Mouse (Mus musculus) neural tube, embryonic 11.5 days (tissue): ENCODE results near the gene Csf2. TPM values are rescaled to one million over a fixed set of nuclear protein-coding genes. Genes with fewer than 3 reads are reported as not detected.

Source experiments
- ATAC-seq: fragments of 200-750 bp; cut with Nextera tagmentation; 2 replicates; pipeline ENCODE4 v1.8.0; 2017; ENCODE audit warnings: moderate number of reproducible peaks, mild to moderate bottlenecking, moderate TSS enrichment, moderate library complexity; ENCODE audit not compliant: insufficient read depth, low FRiP score, low TSS enrichment
- DNase-seq: peaks from one replicate; pipeline ENCODE4 v3.0.0-alpha.2; 2015; ENCODE audit warnings: low spot score
- H3K27ac ChIP-seq: fragments of 300-500 bp; sonication (generic); 2 replicates; pipeline ENCODE4 v1.5.1; 2014; ENCODE audit warnings: low read depth, mild to moderate bottlenecking, low read length
- H3K27me3 ChIP-seq: fragments of 300-500 bp; sonication (generic); 2 replicates; pipeline ENCODE4 v1.6.1; 2014; ENCODE audit warnings: mild to moderate bottlenecking, low read length, mixed read lengths; ENCODE audit not compliant: control insufficient read depth, insufficient read depth
- H3K36me3 ChIP-seq: fragments of 300-500 bp; sonication (generic); 2 replicates; pipeline ENCODE4 v1.6.1; 2014; ENCODE audit warnings: mild to moderate bottlenecking, low read length, moderate library complexity, mixed read lengths; ENCODE audit not compliant: control insufficient read depth, insufficient read depth
- H3K4me1 ChIP-seq: fragments of 300-500 bp; sonication (generic); 2 replicates; pipeline ENCODE4 v1.6.1; 2014; ENCODE audit warnings: low read length, mixed read lengths; ENCODE audit not compliant: control insufficient read depth, insufficient read depth
- H3K4me2 ChIP-seq: fragments of 300-500 bp; sonication (generic); 2 replicates; pipeline ENCODE4 v1.6.1; 2014; ENCODE audit warnings: low read depth, mild to moderate bottlenecking, moderate library complexity
- H3K4me3 ChIP-seq: fragments of 300-500 bp; sonication (generic); 2 replicates; pipeline ENCODE4 v1.5.1; 2014; ENCODE audit warnings: low read depth, low read length
- H3K9ac ChIP-seq: fragments of 300-500 bp; sonication (generic); 2 replicates; pipeline ENCODE4 v1.6.1; 2014; ENCODE audit warnings: mild to moderate bottlenecking, low read length
- H3K9me3 ChIP-seq: fragments of 300-500 bp; sonication (generic); 2 replicates; pipeline ENCODE4 v1.6.1; 2016; ENCODE audit warnings: low read length; ENCODE audit not compliant: control insufficient read depth
- WGBS: fragments of 180-500 bp; shearing (Covaris S2); extraction: QIAGEN DNeasy Blood & Tissue Kit; methylation state at CpG from one replicate; pipeline ENCODE4 v1.1.7; 2014; 5-methylcytosine and 5-hydroxymethylcytosine counted together
- polyA plus RNA-seq: library from polyadenylated mRNA; unstranded; fragments of >200 nt; fragmentation: Nextera tagmentation; extraction: Ambion mirVana; gene quantifications from 2 replicates; pipeline ENCODE4 v1.2.1, GENCODE M21; 2014

Csf2 gene
- polyA plus RNA-seq, 1 experiment from 2014 or later, result not detected

DNA sequence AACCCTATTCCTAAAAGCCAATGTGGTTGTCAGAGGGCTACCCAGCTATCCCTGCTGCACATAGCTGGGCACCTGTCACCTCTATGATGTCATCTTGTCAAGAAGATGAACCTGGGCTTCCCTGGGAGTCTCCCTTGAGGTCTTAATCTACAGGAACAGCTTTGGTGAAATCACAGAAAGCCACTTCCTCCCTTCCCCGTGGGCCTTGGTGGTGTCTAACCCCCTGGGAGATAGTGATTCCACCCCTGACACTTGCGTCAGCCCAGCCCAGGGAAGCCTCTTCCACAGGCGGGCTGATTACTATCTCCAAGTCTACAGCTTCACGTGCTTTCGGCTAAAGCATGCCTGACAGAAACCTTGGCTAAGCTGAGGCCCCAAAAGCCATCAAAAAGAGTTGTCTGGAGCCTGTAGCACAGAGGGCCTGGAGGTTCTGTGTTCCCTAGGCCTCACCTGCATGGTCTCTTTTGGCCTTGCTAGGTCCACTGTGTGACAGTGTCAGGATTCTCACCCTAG lies 22.0 kb upstream of the Csf2 start:
- no peak overlapping the region for H3K4me2 ChIP-seq
- no peaks in the 10 kb centered on the region for H3K36me3 ChIP-seq
- H3K4me1 ChIP-seq, result no peaks in the 10 kb centered on the region
- H3K27ac ChIP-seq, result no peak overlapping the region
- no peak overlapping the region for H3K4me3 ChIP-seq
- H3K9me3 ChIP-seq, result no peaks in the 10 kb centered on the region
- 84% methylated on average over 5 of the region's 5 CpGs for WGBS
- ATAC-seq (no peak), DNase-seq (no peak)
- no peaks in the 10 kb centered on the region for H3K27me3 ChIP-seq
- H3K9ac ChIP-seq, result no peak overlapping the region

DNA sequence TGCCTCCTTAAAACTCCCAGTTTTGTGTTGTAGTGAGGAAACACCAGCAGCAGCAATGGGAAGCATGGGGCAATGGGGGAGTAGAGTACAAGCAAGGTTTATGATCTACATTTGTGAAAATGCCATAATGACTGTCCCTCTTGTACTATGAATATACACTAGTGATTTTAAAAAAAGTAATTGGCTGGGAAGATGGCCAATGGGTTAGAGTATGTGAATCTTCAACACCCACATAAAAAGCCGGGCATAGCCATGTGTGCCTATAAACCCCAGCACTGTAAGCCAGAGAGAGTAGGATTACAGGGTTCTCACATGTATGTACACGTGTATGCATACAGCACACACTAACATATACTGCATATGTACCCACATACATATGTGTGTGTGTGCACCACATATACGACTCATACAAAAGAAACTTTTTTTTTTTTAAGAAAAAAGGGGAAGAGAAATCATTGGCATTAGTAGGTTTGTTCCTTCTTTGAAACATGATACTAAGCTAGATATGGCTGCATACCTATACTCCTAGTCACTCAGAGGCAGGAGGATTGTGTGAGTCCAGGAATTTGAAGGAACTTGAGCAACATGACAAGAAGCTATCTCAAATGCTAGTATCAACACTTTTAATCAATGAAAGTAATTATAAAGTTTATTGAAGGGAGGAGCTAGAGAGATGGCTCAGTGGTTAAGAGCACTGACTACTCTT lies 19.9 kb upstream of the Csf2 start:
- Histone ChIP-seq H3K27ac (no peak overlapping the region), H3K4me1 (no peaks in the 10 kb centered on the region), H3K9ac (no peak overlapping the region), H3K9me3 (no peaks in the 10 kb centered on the region), H3K36me3 (no peaks in the 10 kb centered on the region), H3K4me3 (no peak overlapping the region), H3K4me2 (no peak overlapping the region), H3K27me3 (no peaks in the 10 kb centered on the region)
- ATAC-seq (no peak), DNase-seq (no peak)
- 84% methylated on average over 3 of the region's 3 CpGs for WGBS

DNA sequence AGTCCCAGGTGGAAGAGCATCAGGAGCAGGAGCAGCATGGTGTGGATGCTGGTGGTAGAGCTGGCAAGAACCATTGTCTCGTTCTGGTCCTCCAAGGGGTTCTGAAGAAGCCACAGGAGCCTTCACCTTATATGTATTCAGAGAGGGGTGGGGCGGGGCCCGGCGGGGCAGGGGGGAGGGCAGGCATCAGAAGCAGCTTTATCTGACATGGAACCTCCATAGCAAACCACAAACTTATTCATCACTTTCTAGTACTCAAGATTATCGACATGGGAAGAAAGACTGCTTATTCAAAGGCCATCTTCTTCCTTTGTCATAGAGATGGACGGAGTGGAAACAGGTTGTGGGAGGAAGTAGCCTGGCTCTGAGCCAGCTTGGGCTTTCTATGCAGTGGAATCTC lies 17.7 kb upstream of the Csf2 start, which contains the start of gene Il3:
Gene Il3 (minus strand): TSS at position 101 of the 400 bp plus-strand sequence.
- ATAC-seq (no peak), DNase-seq (no peak)
- Histone ChIP-seq H3K36me3 (no peaks in the 10 kb centered on the region), H3K27me3 (no peaks in the 10 kb centered on the region), H3K4me1 (no peaks in the 10 kb centered on the region), H3K4me2 (no peak within 1 kb of the TSS), H3K4me3 (no peak within 1 kb of the TSS), H3K27ac (no peak within 1 kb of the TSS), H3K9ac (no peak within 1 kb of the TSS), H3K9me3 (no peaks in the 10 kb centered on the region)
- 93% methylated on average over 6 of the region's 6 CpGs for WGBS

DNA sequence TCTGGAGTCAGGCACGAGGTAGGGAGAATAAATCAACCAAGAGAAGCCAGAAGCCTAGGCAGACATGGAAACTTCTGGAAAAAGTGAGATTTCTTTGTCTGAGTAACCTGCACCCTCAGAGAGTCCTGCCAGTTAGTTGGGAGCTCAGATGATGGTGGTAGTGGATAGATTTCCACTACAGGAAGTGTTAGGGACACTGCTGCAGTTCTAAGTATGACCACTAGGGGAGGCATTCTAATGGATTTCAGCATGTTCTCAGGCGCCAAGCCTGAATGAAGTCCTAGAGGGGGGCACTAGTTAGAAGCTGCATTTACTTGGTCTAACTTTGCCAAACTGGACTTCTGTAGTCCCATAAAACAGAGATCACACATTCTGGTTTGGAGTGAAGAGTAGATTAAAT lies 15.1 kb upstream of the Csf2 start:
- no peaks in the 10 kb centered on the region for H3K4me1 ChIP-seq
- no peak overlapping the region for H3K4me3 ChIP-seq
- H3K27ac ChIP-seq, result no peak overlapping the region
- peak; percentile 34 for DNase-seq
- H3K36me3 ChIP-seq, result no peaks in the 10 kb centered on the region
- 65% methylated on average over 2 of the region's 2 CpGs for WGBS
- no peak overlapping the region for H3K9ac ChIP-seq
- H3K4me2 ChIP-seq, result no peak overlapping the region
- no peaks in the 10 kb centered on the region for H3K27me3 ChIP-seq
- H3K9me3 ChIP-seq, result no peaks in the 10 kb centered on the region
- ATAC-seq, result no peak

DNA sequence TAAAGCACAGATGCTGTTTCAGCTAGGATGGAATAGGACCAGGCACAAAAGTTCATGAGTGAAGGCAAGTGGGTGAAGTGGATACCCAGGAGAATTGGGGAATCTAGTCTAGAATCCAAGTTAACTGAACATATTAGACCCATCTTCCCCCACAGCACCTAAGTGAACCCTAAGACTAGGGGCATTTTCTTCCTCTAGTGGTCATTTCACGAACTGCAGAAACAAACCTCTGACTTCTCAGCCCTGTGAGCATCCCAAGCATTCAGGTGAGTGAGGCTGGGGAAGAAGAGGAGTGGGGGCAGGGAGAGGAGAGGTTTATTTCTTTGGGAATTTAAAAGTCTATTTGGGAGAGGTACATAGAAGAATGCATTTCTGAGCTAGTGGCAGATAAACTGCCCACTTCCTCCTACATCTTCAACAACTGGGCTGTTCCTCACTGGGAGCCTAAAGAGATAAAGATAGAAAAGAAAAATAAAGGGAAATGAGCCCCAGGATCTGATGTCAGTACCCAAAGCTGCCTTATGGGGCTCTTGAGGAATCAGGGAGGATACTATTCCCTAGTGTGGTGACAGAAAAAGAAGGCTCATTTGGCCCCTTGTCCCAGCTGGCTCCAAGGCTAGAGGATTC lies 14.1 kb upstream of the Csf2 start:
- no peak overlapping the region for H3K4me3 ChIP-seq
- no peaks in the 10 kb centered on the region for H3K9me3 ChIP-seq
- no peak overlapping the region for H3K9ac ChIP-seq
- H3K27ac ChIP-seq, result no peak overlapping the region
- no peak for ATAC-seq
- no peaks in the 10 kb centered on the region for H3K27me3 ChIP-seq
- no peak for DNase-seq
- no peaks in the 10 kb centered on the region for H3K36me3 ChIP-seq
- 14% methylated on average over 1 of the region's 1 CpGs for WGBS
- no peak overlapping the region for H3K4me2 ChIP-seq
- H3K4me1 ChIP-seq, result no peaks in the 10 kb centered on the region

DNA sequence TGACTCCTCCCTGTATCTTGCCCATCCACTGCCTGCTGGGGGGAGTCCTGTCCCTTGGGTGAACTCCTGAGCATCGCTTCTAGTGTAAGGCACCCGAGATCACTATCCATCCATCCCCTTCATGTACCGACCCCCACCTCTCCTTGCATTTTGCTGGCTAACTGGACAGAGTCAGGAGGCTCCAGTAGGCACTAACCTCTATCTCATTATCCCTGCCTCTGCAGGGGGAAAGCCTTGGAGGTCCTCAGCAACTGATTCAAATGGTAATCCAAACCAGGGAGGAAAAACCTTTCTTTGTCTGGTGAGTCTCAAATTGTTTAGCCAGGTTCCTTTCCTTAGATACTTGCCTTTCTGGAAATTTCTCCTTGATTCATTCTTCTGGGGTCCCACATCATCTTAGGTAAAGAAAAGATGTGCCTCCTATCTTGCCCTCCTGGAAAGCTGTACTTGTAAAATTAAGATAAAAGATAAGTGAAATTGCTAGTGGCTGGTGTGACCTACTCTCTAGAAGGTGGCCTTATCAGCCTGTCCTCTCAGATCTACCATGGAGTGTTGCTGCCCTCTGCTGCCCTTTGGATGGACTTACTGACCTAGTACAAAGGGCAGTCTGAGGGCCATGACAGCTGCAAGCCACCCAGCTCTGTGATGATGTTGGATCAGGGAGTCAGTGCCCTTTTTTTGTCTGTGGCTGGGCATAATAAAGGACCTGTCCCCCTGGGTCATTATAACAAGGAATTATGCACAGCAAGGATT lies 7.3 kb upstream of the Csf2 start:
- Histone ChIP-seq H3K9me3 (no peaks in the 10 kb centered on the region), H3K27me3 (no peaks in the 10 kb centered on the region), H3K4me1 (no peaks in the 10 kb centered on the region), H3K36me3 (no peaks in the 10 kb centered on the region), H3K4me3 (no peak overlapping the region), H3K9ac (no peak overlapping the region), H3K4me2 (no peak overlapping the region), H3K27ac (no peak overlapping the region)
- DNase-seq (peak; percentile 84), ATAC-seq (no peak)
- 68% methylated on average over 3 of the region's 3 CpGs for WGBS

DNA sequence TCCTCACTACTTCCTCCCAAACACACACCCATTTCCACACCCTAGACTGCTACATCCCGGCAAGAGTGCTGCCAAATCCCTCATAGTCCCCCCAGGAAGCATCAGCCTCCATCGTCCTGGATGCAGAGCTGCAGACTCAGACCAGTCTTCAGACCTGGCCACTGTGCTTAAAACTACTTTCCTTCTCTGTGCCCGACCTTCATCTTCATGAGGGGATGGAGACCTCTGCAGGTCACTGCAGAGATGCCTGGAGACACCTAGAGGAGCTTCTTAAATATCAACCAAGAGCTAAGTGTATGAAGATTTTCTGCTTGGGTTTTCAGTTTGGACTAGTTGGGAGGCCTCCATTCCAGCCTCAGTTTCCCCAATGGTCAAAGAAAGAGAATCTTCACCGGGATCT lies 4.6 kb upstream of the Csf2 start:
- 59% methylated on average over 4 of the region's 4 CpGs for WGBS
- no peak for DNase-seq
- H3K9me3 ChIP-seq, result no peaks in the 10 kb centered on the region

DNA sequence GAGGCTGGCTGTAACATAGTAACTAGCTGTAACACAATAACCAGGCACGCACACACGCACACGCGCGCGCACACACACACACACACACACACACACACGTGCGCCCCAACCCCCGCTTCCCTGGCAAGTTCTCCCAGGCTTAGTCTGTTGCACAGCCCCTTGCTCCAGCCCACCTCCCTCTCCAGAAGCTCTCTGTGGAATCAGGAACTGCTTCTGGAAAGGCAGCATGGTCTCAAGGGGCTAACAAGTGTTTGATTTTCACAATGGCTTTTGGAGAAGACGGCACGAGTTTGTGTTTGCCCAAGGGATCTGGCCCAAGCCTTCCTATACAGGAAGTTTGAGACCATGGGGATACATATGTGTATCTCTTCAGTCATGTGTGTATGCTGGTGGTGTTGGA lies 1.1 kb upstream of the Csf2 start:
- Histone ChIP-seq H3K27ac (no peak overlapping the region), H3K4me2 (no peak overlapping the region), H3K4me3 (no peak overlapping the region), H3K27me3 (no peaks in the 10 kb centered on the region), H3K36me3 (no peaks in the 10 kb centered on the region), H3K9ac (no peak overlapping the region), H3K9me3 (no peaks in the 10 kb centered on the region), H3K4me1 (no peaks in the 10 kb centered on the region)
- ATAC-seq, result no peak
- WGBS, result 96% methylated on average over 11 of the region's 11 CpGs
- no peak for DNase-seq

More for the DNA sequence above, 4.6 kb upstream of the Csf2 start:
- H3K4me1 ChIP-seq, result no peaks in the 10 kb centered on the region
- no peak overlapping the region for H3K4me2 ChIP-seq
- no peak overlapping the region for H3K9ac ChIP-seq
- no peaks in the 10 kb centered on the region for H3K27me3 ChIP-seq
- H3K4me3 ChIP-seq, result no peak overlapping the region
- H3K36me3 ChIP-seq, result no peaks in the 10 kb centered on the region
- no peak overlapping the region for H3K27ac ChIP-seq
- no peak for ATAC-seq
